Mouse (Mus musculus): ENCODE data around the gene Tmem201.

Tmem201 gene

GRCm38 (mm10) chr4:149749003-149749662, 11.3 kb upstream of the Tmem201 start:
- DNase-seq (ENCODE audit: low spot score), result no peak

GRCm38 (mm10) chr4:149744119-149744518, 6.3 kb upstream of the Tmem201 start:
- no peak for DNase-seq (ENCODE audit: low spot score)

DNA sequence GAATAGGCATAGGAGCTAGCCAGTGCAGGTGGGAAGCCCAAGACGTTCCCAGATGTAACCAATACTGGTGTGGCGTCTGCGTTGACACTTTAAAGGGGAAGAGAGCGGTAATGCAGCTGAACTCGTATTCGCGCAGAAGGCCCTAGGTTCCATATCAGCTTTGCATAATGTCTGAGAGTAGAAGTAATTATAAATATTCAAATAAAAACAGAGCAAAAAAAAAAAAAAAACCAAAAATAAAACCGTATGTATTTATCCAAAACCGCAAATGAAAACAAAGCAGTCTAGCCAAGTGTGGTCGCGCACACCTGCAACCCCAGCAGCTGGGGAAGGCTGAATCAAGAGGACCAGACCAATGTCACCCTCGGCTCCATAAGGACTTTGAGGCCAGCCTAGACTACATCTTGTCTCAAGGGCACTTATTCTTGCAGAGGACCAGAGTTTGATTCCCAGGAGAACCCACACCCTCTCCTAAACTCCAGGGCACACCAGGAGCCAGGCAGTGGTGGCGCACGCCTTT, 4.2 kb upstream of the Tmem201 start:
- no peak for DNase-seq (ENCODE audit: low spot score)

DNA sequence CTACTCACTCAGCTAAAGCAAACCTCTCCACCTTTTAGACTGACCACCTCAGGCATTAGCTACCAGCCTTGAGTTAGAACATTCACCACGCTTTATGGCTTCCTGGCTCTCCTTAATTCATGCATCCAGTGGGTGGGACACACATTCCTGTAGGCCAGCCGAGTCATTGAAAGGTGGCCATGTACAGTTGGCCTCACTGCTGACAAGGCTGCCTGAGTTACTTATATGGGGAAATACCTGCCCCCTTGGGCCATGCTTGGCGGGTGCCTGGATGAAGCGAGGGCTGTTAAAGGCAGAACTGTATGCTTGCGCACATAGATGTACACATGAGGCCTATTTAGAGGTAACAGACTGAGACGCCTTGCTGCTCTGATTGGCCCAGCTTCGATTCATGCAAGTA, 2.5 kb upstream of the Tmem201 start:
- no peak for DNase-seq (ENCODE audit: low spot score)

DNA sequence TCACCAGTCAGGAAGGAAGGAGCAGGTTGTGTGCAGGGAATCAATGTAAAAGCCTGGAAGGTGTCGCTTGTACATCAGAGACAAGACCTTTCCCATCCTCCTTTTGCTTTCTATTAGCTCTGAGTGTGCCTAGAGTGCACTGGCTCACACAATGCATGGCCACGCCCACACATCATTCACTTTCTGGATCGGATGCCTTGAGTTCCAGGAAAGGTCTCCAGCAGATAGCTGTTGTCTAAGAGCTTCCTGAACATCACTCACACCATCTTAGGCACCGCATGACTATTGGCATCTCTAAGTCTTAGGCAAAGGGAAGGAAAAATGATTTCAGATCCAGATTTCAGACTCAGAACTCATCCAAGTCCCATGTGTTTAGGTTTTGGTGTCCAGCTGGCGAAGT, 1.6 kb upstream of the Tmem201 start:
- no peak for DNase-seq (ENCODE audit: low spot score)

DNA sequence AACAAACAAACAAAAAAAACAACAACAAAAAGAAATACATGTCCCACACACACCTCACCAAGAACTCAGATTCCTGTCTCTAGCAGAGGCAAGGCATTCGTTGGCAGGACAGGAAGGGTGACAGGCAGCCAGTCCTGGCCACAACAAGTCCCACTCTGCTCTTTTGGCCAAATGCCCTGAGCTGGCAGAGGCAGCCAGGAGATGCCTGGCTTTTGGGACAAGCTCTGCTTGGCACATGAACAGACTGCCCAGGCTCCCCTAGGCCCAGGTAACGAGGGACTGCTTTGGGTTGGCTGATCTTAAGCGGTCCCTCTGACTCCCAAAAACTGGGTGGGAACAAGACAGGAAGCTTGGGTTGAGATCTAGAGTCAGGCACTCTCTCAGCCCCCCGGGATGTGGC, 1.3 kb downstream of the Tmem201 start:
- DNase-seq (ENCODE audit: low spot score), result peak; percentile 35

- no peak for DNase-seq (ENCODE audit: low spot score)
Observed at GRCm38 (mm10) chr4:149735624-149736250, 2.1 kb downstream of the Tmem201 start.

DNA sequence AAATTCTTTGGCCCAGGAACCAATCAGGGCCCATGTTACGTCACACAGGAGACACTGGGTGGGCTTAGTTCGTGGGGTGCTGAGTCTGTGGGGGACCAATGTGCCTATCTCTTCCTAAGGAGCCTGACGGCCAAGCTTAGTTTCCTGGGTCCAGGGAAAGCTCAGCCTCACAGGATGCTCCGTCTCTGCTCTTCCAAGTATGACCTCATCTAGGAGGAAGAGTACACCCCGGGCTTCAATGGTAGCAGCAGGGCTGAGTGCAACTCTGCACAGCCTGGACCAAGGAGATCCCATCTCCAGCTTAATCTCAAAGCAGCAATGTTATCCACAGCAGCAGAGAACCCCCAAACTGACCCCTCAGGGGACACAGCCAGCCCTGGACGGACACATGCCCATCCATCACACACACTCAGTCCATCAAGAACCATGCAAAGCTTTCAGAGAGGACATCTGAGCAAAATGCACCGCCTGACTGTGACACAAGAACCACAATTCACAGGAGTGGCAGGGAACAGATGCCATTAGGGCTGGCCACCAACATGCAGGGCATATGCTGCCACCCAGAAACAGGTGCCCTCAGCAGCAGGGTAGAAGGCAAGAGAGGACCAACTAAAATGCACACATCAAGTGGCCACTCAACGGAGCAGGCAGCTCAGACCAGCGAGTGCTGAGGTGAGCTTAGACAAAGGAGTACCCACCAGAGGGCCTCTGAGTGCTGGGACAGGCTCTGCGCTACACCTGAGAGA, 2.9 kb downstream of the Tmem201 start:
- DNase-seq (ENCODE audit: low spot score), result no peak

GRCm38 (mm10) chr4:149734246-149734645, 3.6 kb downstream of the Tmem201 start:
- DNase-seq (ENCODE audit: low spot score), result no peak

GRCm38 (mm10) chr4:149733748-149734147, 4.1 kb downstream of the Tmem201 start:
- DNase-seq (ENCODE audit: low spot score), result no peak

- no peak for DNase-seq (ENCODE audit: low spot score)
Observed at GRCm38 (mm10) chr4:149732800-149733199, 5.0 kb downstream of the Tmem201 start.

DNA sequence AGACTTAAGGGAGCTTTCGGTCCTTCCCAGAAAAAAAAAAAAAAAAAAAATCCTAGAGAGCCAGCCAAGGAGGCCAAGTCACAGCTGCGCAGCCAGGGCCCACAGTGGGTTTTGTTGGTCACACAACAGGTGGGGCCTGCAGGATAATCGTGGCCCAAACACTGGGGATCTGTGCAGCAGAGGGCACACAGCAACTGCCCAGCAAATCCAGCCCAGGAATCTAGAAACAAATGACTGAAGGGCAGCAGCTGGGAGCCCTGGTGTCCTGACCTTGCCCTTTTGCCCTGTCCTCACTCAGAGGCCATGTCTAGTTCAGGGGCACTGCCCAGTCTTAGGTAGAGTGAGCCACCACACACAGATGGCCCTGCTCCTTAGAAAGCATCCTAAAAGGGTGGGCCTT, 5.5 kb downstream of the Tmem201 start:
- no peak for DNase-seq (ENCODE audit: low spot score)

DNA sequence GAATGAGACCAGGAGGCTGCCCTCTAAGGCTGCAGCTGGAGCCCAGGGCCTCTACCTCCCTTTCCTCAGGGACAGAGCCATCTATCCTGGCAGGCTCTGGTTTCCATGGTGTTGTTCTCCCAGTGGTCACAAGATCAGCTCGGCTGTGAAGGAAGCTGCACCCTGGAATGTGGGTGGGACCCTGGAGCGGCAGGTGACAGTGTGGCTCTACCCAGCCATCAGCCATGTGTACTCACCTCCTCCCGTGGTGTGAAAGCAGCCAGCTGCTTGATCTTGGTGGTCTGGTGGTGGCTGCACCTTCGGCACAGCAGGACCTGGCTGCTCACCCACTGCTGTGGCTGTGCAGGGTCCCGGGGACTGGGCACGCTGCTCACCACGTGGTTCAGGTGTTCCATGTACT, 7.0 kb downstream of the Tmem201 start:
- no peak for DNase-seq (ENCODE audit: low spot score)

- DNase-seq (ENCODE audit: low spot score), result no peak
Observed at GRCm38 (mm10) chr4:149728810-149729209, 9.0 kb downstream of the Tmem201 start.

DNA sequence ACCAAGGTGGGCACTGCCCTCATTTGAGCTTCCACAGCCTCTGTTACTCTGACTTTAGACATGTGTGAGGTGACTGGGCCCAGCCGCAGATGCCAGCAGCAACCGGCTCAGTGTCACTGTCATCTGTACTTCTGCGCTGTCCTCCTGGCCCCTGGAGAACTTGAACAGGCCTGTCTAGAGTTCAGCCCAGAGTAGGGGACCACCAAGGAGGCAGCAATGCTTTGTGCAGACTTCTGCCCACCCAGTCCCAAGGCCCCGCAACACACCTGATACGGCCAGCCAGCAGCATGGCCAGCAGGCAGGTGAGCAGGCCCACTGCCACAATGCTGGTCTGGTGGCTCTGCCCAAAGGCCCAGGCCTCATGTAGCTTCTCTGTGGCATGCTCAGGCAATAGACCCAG, 10.2 kb downstream of the Tmem201 start:
- no peak for DNase-seq (ENCODE audit: low spot score)

DNA sequence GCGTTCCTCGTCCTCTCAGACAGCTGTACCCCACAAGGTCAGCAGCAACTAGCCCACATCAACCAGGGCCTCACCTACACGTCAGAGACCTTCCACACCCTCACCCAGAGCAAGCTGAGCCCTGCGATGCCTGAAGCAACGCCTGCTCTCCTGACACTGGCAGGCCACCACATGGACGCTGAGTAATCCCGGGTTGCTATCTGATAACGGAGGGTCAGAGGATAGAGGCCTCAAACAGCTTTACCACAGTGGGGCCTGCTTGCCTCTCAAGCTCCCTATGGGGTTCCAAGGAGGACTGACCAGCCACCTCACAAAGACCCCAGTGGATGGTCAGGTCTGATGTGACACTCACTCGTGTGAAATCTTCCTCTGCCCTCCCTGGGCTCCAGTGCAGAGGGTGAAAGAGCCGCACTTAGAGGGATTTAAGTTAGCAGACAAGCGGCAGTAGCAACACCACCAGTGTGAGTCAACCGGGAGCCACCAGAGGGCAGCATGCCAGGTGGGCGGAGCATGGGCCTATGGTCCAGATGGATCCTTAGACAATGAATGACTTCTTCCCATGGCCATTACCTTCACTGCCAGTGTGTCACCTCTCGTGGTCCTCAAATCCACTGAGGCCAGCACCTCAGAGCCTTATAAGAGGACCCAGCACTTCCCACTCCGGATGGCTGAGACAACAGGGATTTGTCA, 12.0 kb downstream of the Tmem201 start:
- peak; percentile 63 for DNase-seq (ENCODE audit: low spot score)

- no peak for DNase-seq (ENCODE audit: low spot score)
Observed at GRCm38 (mm10) chr4:149724916-149725470, 12.9 kb downstream of the Tmem201 start.

DNA sequence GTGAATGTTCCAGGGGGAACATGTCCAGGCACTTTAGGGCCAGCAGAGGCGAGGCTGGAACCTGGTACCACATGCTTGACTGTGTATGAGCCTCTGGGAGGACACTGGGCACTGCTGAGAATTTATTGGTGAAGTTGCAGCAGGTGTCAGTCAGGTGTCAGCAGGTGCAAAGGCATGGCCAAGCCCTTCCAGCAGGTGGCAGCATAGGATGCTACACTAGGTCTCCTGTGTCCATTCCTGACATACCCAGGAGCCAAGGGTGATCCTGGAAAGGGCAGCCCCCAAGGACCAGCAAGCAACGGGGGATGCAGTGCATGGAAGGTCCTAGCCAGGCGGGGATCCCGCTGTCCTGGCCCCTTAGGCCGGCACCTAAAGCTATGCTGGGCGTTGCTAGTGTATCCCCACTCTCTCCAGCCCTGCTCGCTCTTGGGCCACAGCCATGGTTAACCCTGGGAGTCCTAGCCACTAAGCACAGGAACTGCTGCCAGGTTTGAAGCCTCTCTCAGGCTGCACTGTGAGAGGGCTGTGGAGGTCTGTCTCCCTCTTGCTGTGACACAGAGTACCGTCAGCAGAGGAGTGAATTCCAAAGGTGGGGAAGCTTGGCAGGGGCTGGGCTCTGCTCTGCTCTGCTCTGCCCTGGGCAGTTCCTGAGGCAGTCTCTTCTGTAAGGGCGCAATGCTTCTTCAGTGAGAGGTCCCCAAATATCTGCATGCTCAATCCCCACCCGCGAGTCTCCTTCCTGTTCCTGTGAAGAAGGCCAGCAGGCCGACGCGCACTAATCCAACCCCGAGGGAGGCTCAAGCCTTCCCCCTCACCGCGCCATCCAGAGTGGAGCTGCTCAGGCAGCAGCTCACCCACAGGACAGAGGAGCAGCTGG, 13.8 kb downstream of the Tmem201 start:
- DNase-seq (ENCODE audit: low spot score), result no peak

- DNase-seq (ENCODE audit: low spot score), result no peak
Observed at GRCm38 (mm10) chr4:149723021-149723390, 14.8 kb downstream of the Tmem201 start.

DNA sequence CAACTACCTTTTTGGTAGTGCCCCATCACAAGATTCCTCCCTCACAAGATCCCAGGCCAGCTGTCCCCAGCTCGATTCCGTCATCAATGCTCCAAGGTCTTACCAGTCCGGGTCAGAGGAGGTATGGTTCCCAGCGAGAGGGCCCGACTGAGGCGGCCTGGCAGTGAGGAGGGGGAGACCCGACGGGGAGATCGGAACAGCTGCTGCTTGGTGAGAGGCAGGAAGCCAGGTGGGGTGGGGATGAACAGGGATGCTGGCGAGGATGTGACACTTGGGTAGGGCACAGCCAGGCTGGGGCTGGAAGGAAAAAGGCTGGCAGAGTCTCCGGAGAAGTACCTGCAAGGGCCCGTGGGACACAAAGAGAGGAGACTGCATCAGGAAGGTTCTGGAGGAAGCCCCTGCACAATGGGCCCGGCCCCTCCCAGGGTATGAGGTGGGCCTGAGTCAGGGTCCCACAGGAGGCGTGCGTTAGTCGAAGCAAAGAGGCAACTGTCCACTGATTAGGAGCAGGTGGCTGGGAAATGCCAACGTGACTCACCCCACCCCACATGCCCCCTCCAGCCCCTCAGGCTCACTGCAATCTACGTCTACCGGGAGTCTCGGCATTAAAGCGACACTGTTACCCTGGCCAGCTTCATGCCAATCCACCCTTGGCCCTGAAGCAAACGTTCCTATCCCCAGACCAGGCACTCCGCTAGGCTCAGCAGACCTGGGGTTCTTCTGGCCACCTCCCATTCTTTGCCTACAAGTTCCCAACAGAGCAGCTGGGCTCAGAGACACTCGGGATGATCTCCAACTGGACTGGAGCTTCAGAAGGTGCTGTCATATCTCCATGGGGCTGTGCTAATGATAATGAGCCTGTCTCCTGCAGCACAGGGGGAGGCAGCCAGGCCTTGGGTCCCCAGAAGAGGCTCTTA, 15.5 kb downstream of the Tmem201 start:
- no peak for DNase-seq (ENCODE audit: low spot score)

Measured in ovary, postnatal 14 days (tissue).